Mouse (Mus musculus) liver, adult 2 months (tissue): ENCODE measurements at regions not wholly inside any gene's neighbourhood (a gene's known extent, or its start where the extent isn't known, plus 50 kb on each side); places are given as distances from the start of the nearest gene placed in this dataset.

ENCODE experiments used
- CTCF ChIP-seq: fragments of 200-500 bp; IDR thresholded peaks from 2 replicates; pipeline ENCODE4 v1.5.1; 2011; ENCODE audit warnings: low read depth, low read length, control low read depth
- POLR2A ChIP-seq: fragments of 200-500 bp; IDR thresholded peaks from 2 replicates; pipeline ENCODE4 v1.6.1; 2011; ENCODE audit warnings: low read length, control low read depth; ENCODE audit not compliant: insufficient read depth; ENCODE audit errors: extremely low read depth

DNA sequence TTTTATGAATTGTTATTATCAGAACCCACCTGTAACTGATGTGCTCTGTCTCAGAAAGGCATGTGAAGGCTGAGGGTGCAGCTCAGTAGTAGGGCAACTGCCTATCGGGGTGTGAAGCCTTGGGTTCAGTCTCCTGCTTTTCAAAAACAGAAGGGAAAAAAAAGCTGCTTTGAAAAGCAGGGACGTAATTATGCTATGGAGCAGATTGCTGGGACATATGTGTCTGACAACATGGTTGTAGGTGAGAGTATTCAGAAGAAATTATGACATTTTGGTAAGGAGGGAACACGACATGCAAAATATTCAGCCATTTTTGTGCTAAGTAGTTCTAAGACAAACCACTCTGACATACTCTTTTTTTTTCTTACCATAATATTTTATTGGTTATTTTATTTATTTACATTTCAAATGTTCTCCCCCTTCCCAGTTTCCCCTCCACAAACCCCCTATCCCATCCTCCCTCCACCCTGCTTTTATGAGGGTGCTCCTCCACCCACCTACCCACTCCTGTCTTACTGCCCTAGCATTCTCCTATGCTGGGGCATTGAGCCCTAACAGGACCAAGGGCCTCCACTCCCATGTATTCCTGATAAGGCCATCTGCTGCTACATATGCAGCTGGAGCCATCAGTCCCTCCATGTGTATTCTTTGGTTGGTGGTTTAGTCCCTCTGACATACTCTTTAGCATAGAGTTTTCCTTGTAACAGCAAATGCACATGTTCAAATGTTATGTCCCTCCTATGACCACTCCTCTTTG is 122.8 kb upstream of the Trpm3 start:
- TF ChIP-seq POLR2A (no peak), CTCF (no peak)
